Comparison of ENCODE assay signal across 12 mouse cellular contexts in the genomic region with DNA sequence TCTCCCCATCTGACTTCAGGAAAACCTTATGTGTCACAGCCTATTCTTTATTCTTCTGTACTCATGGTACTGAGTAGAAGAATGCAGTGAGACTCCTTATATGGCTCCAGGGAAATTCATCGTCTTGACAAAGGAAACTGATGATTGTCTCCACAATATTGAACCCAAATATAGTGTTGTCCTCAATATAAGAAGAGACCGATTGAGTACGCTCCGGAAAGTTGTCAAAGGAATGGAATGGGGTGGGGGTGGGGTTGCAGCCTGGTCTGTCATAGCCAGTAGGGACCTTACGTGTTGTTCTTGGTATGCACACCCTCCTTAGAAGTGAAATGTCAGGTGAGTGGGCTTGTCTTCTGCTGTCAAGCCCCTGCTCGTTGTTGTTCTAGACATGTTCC.
DNase-seq lines count a peak whose midpoint lies in the region; ATAC-seq and TF ChIP-seq lines count a peak whose summit lies in the region.
"Had no signal": no experiment of that assay in that cellular context is flagged by ENCODE, and none has a peak within 500 bp of the region (broad histone marks: within the 10 kb centered on the region; RNA-seq: fewer than 3 reads in every experiment).

No protein-coding gene starts in this region.

- ATAC-seq in lung, embryonic 15.5 days (ENCODE audit: borderline replicate concordance, extremely low read depth, low FRiP score, low TSS enrichment): no peak
- ATAC-seq in intestine, embryonic 14.5 days (replicated peaks; ENCODE audit: low FRiP score, low TSS enrichment, low read depth): no peak
- no peak for ATAC-seq in stomach, postnatal 0 days (ENCODE audit: low FRiP score, low TSS enrichment)
- no peak for ATAC-seq in hindbrain, embryonic 16.5 days

- WGBS in heart, embryonic 10.5 days: 64% methylated on average over 6 of the region's 6 CpGs
- 74% methylated on average over 6 of the region's 6 CpGs for WGBS in lung, embryonic 15.5 days
- 76% methylated on average over 6 of the region's 6 CpGs for WGBS in intestine, embryonic 14.5 days
- 69% methylated on average over 6 of the region's 6 CpGs for WGBS in stomach, postnatal 0 days
- WGBS in hindbrain, embryonic 16.5 days: 87% methylated on average over 6 of the region's 6 CpGs

- peak overlapping the region; percentile 88 for H3K27ac ChIP-seq in heart, embryonic 10.5 days
- peak overlapping the region; percentile 67; the same call in 1 of the 2 replicates for H3K27ac ChIP-seq in lung, embryonic 15.5 days
- peak overlapping the region; percentile 74 for H3K27ac ChIP-seq in intestine, embryonic 14.5 days (ENCODE audit: low read depth)
- peak overlapping the region; percentile 91 for H3K27ac ChIP-seq in stomach, postnatal 0 days (replicated peaks)
- no peak overlapping the region for H3K27ac ChIP-seq in hindbrain, embryonic 16.5 days (ENCODE audit: low read depth, low read length)

- peaks cover 19% of the 10 kb centered on the region for H3K4me1 ChIP-seq in heart, embryonic 10.5 days
- peaks cover 19% of the 10 kb centered on the region for H3K4me1 ChIP-seq in lung, embryonic 15.5 days
- peaks cover 20% of the 10 kb centered on the region for H3K4me1 ChIP-seq in intestine, embryonic 14.5 days (replicated peaks; ENCODE audit: control insufficient read depth, insufficient read depth, low read length)
- peaks cover 4% of the 10 kb centered on the region; the same call in 1 of the 2 replicates for H3K4me1 ChIP-seq in stomach, postnatal 0 days (replicated peaks; ENCODE audit: control insufficient read depth, insufficient read depth)
- no peaks in the 10 kb centered on the region for H3K4me1 ChIP-seq in hindbrain, embryonic 16.5 days (ENCODE audit: control insufficient read depth, insufficient read depth, low read depth, low read length)
- H3K4me1 ChIP-seq: hindbrain, embryonic 15.5 days; neural tube, embryonic 15.5 days had no signal

- no peaks in the 10 kb centered on the region for H3K27me3 ChIP-seq in heart, embryonic 10.5 days (ENCODE audit: insufficient read depth, poor library complexity, severe bottlenecking)
- no peaks in the 10 kb centered on the region for H3K27me3 ChIP-seq in lung, embryonic 15.5 days
- no peaks in the 10 kb centered on the region for H3K27me3 ChIP-seq in intestine, embryonic 14.5 days (replicated peaks; ENCODE audit: control insufficient read depth, insufficient read depth, low read length)
- H3K27me3 ChIP-seq in stomach, postnatal 0 days (ENCODE audit: control insufficient read depth, insufficient read depth, low read length): no peaks in the 10 kb centered on the region
- H3K27me3 ChIP-seq in hindbrain, embryonic 16.5 days (replicated peaks; ENCODE audit: control insufficient read depth, insufficient read depth, low read length): no peaks in the 10 kb centered on the region
- H3K27me3 ChIP-seq: hindbrain, embryonic 15.5 days; limb, embryonic 15.5 days; neural tube, embryonic 15.5 days had no signal

- H3K36me3 ChIP-seq in heart, embryonic 10.5 days: no peaks in the 10 kb centered on the region
- no peaks in the 10 kb centered on the region for H3K36me3 ChIP-seq in lung, embryonic 15.5 days
- H3K36me3 ChIP-seq in intestine, embryonic 14.5 days (ENCODE audit: control insufficient read depth, insufficient read depth, low read length): no peaks in the 10 kb centered on the region
- H3K36me3 ChIP-seq in stomach, postnatal 0 days (ENCODE audit: control insufficient read depth, insufficient read depth, low read length): no peaks in the 10 kb centered on the region
- H3K36me3 ChIP-seq in hindbrain, embryonic 16.5 days (ENCODE audit: control insufficient read depth, insufficient read depth, low read length): no peaks in the 10 kb centered on the region
- H3K36me3 ChIP-seq: hindbrain, embryonic 15.5 days; limb, embryonic 15.5 days; neural tube, embryonic 15.5 days had no signal

- H3K9me3 ChIP-seq in heart, embryonic 10.5 days: no peaks in the 10 kb centered on the region
- no peaks in the 10 kb centered on the region for H3K9me3 ChIP-seq in lung, embryonic 15.5 days
- H3K9me3 ChIP-seq in intestine, embryonic 14.5 days (ENCODE audit: control insufficient read depth, low read length): no peaks in the 10 kb centered on the region
- H3K9me3 ChIP-seq in stomach, postnatal 0 days (ENCODE audit: control insufficient read depth, low read length): no peaks in the 10 kb centered on the region
- H3K9me3 ChIP-seq in hindbrain, embryonic 16.5 days (ENCODE audit: control insufficient read depth, low read length): no peaks in the 10 kb centered on the region
- H3K9me3 ChIP-seq: hindbrain, embryonic 15.5 days; limb, embryonic 15.5 days; neural tube, embryonic 15.5 days had no signal

- TF ChIP-seq CTCF in stomach, postnatal 0 days (IDR thresholded peaks at IDR 0.05; ENCODE audit: low read depth): no peak

- H3K9ac ChIP-seq in lung, embryonic 15.5 days: no peak overlapping the region
- H3K9ac ChIP-seq in intestine, embryonic 14.5 days (ENCODE audit: low read length): no peak overlapping the region
- 0 out of 2 replicates have a peak overlapping the region, but pooled peaks have one; percentile 45 for H3K9ac ChIP-seq in stomach, postnatal 0 days (ENCODE audit: low read length)
- no peak overlapping the region for H3K9ac ChIP-seq in hindbrain, embryonic 16.5 days (ENCODE audit: low read depth, low read length)
- H3K9ac ChIP-seq: hindbrain, embryonic 15.5 days; limb, embryonic 15.5 days; neural tube, embryonic 15.5 days had no signal

- H3K4me3 ChIP-seq in heart, embryonic 10.5 days: no peak overlapping the region
- H3K4me3 ChIP-seq in lung, embryonic 15.5 days: no peak overlapping the region
- no peak overlapping the region for H3K4me3 ChIP-seq in intestine, embryonic 14.5 days (ENCODE audit: low read depth, low read length)
- H3K4me3 ChIP-seq in stomach, postnatal 0 days (ENCODE audit: low read depth, low read length): 0 out of 2 replicates have a peak overlapping the region, but pooled peaks have one; percentile 10
- no peak overlapping the region for H3K4me3 ChIP-seq in hindbrain, embryonic 16.5 days (ENCODE audit: low read length)
- H3K4me3 ChIP-seq: hindbrain, embryonic 15.5 days; limb, embryonic 15.5 days; neural tube, embryonic 15.5 days had no signal

- no peak for TF ChIP-seq EP300 in stomach, postnatal 0 days (optimal IDR thresholded peaks at IDR 0.05)

- intact Hi-C loops in heart, postnatal 25 days (cut with DNase I): loop anchor here (10.0 kb wide), 2 partner anchors 450 to 490 kb away; a partner anchor contains a TSS

- peak overlapping the region; percentile 34 for H3K4me2 ChIP-seq in lung, embryonic 15.5 days
- peak overlapping the region; percentile 26 for H3K4me2 ChIP-seq in intestine, embryonic 14.5 days (ENCODE audit: low read length)
- peak overlapping the region; percentile 47 for H3K4me2 ChIP-seq in stomach, postnatal 0 days (replicated peaks; ENCODE audit: low read depth)
- no peak overlapping the region for H3K4me2 ChIP-seq in hindbrain, embryonic 16.5 days (ENCODE audit: low read length)
- H3K4me2 ChIP-seq: hindbrain, embryonic 15.5 days; limb, embryonic 15.5 days; neural tube, embryonic 15.5 days had no signal

- no peak for DNase-seq in heart, embryonic 10.5 days (ENCODE audit: low spot score)
- DNase-seq in heart, postnatal 25 days (ENCODE audit: low spot score): no peak
- DNase-seq in lung, postnatal 36 days: no peak
- no peak for DNase-seq in intestine, embryonic 14.5 days (ENCODE audit: low spot score)
- no peak for DNase-seq in stomach, postnatal 0 days (ENCODE audit: low spot score)
- DNase-seq in thymus, postnatal 0 days (ENCODE audit: low spot score): no peak
- DNase-seq: thymus, postnatal 4 days had no signal
